Mouse (Mus musculus) cerebellum, adult 2 months (tissue): ENCODE measurements around the gene Tnfrsf17.
"Not testable (repeated sequence)": the region's sequence is repeated elsewhere in the genome, so short reads cannot be mapped to it uniquely, and the experiment has no call there.

ENCODE experiments used
- CTCF ChIP-seq: fragments of 200-500 bp; IDR thresholded peaks from 2 replicates; pipeline ENCODE4 v1.5.1; 2011; ENCODE audit warnings: low read depth, mild to moderate bottlenecking, control low read depth, low read length, moderate library complexity, borderline replicate concordance; ENCODE audit not compliant: insufficient read depth
- POLR2A ChIP-seq: fragments of 200-500 bp; IDR thresholded peaks from 2 replicates; pipeline ENCODE4 v1.6.1; 2011; ENCODE audit warnings: low read length, control low read depth, borderline replicate concordance; ENCODE audit not compliant: insufficient read depth

GRCm38 (mm10) chr16:11360576-11360975 lies 47.0 kb downstream of the Tnfrsf17 start:
- TF ChIP-seq CTCF, POLR2A: not testable (repeated sequence)
